Mouse (Mus musculus) megakaryocyte progenitor cell, adult 5-6 weeks (primary cell): Measurements from ENCODE around the gene Itprid1. TPM values are rescaled to one million over a fixed set of nuclear protein-coding genes. Genes with fewer than 3 reads are reported as not detected.

ENCODE experiments used
- ATAC-seq: replicated peaks from 2 replicates; pipeline ENCODE4 v1.8.0; 2016; ENCODE audit warnings: mild to moderate bottlenecking, moderate TSS enrichment, inconsistent platforms; ENCODE audit not compliant: poor library complexity
- total RNA-seq, 2 experiments: library from RNA; stranded (forward) in 1 of 2; stranded (reverse) in 1 of 2; fragments of 157-497, 149-512 nt in 1 of 2; fragments of 200-1000 nt in 1 of 2; gene quantifications; 2 replicates each; pipeline versions ENCODE4 v1.2.3 to v1.2.4; 2015 to 2017

Gene Itprid1
- total RNA-seq (2015) (not detected in 2 replicates), total RNA-seq (2017) (not detected in 2 replicates)

DNA sequence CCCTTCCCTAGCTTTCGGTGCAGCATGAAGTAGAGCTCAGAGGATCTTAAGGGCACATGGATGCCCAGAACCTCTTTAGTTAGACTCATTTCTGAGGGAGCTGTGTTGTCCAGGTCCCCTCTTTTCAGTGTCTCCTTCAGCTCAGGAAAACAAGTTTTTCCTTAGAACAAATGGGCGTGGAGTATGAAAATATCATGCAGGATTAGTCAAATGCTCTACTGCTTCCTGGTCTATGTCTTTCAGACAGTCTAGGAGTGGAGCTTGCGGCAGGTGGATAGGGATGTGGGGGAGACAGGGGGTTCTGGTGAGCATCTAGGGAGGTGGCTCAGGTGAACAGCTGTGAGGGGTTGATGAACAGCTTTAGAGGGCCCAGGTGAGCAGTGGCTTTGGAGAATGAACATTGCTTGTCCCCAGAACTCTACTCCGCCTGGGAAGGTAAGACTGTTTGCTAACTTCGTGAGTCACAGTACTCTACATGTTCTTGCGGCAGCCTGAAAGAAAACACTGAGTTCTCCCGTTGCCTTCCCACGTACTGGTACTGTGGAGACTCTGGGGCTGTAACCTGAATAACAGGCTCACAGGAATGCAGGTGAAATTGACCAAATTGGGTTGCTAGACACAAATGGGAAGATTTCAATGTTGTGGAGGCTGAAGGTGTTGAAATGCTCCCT, at the start of gene Itprid1:
Gene Itprid1, plus strand, starts transcription at position 246 of the 671 bp plus-strand sequence.
- no peak for ATAC-seq

- no peak for ATAC-seq
These were observed 47.1 kb upstream of the Itprid1 start for GRCm38 (mm10) chr6:55789557-55789956.

- ATAC-seq, result no peak
These were observed 44.7 kb upstream of the Itprid1 start for GRCm38 (mm10) chr6:55791852-55792496.

GRCm38 (mm10) chr6:55792536-55792935, 44.2 kb upstream of the Itprid1 start:
- no peak for ATAC-seq

DNA sequence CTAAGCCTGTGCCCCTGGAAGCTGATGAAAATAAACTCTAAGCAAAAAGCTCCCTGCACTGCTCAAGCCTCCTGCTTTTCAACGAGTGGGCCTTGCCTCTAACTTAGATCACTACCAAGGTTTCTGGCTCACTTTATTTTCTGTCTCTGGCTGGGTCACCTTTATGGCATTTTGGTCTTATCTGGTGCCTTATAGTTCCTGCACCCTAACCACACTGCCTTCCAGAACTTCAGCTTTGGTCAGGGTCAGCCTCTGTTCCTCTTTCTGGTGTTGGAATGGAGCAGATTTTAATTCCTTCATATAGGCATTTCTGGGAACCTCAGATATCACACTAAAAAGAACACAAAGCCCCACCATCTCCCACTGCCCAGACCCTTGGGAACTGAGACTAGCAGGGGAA, 34.0 kb upstream of the Itprid1 start:
- peak; percentile 42 for ATAC-seq

- no peak for ATAC-seq
These were observed 33.3 kb upstream of the Itprid1 start for GRCm38 (mm10) chr6:55803357-55803756.

DNA sequence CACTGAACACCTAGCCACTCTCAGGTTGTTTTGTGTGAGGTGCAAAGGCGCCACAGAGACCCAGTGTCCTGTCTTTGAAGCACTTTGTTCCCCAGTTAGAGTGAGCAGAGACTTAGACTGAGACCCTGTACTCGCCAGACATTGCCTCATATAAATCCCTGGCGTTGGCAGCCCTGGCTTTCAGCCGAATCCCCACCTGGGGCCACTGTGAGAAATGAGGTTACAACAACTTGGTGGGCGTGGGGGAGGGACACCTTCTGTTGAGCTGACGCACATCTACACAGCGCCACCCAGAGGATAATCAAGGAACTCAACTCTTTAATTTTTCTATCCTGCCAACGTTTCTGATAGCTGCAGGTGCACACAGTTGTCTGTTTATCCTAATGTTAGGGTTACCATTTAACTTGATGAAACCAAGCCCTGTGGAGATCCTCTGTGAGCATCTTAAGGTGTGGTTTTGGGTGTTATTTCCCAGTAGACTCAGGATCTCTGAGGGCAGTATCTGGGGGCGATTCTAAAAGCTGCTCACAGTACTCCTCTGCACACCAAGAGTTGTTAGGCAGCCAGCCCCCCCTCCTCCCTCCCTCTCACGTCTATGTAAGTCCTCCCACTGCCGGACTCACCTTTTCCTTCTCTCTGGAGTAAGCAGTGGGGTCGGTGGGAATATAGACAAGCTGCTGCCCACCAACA, 32.6 kb upstream of the Itprid1 start:
- peak; percentile 81 for ATAC-seq

DNA sequence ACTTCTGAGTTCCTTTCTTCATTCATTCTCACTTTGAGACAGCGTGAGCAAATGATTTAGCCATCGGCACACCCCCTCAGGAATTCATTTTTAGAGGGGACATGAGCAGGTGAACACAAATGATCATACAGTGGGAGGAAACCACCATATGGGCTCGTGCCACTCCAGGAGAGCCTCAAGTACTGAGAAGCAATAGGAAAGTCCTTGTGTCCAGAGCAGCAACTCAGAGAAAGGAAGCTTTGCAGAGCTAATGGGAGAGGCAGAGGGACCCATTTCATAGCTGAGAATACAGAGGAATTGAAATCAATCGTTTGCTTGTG, 32.1 kb upstream of the Itprid1 start:
- ATAC-seq, result no peak

- no peak for ATAC-seq
These were observed 31.2 kb upstream of the Itprid1 start for GRCm38 (mm10) chr6:55805291-55806137.

DNA sequence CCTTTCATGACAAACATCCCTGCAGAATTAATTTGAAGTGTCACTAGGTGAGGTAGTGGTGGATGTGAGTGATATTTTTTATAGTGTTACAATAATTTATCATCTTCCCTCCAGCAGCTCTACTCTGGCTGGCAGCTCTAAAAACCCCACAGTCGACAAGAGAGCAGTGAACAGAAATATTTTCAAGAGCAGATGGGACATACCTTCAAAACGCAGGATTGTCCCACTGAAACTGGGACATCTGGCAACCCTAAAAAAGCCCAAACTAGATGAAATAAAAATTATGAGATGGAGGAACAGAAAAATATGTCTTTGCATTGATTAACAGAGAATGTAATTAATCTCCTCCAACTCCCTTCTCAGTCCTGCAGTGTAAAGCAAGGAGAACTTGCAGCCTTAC, 30.2 kb upstream of the Itprid1 start:
- ATAC-seq, result no peak

- no peak for ATAC-seq
These were observed 28.0 kb upstream of the Itprid1 start for GRCm38 (mm10) chr6:55808692-55809091.

DNA sequence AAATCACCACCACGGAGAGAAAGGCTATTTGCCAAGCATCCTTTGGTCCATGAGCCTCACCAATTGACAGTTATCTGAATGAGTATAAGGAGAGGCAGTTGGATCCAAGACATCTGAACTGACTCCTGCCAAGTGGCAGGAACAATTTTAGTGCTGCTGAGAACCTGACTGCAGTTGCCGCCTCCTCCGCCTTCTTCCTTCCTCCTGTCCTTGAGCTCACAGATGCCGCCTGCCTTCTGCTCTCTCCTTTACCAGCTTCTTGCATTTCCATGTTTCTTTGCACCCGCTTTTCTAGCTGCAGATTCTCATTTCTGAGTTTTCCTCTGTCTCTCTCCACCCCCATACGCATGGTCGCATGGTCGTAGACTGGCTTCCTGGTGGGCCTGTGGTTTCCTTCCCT, 25.5 kb upstream of the Itprid1 start:
- no peak for ATAC-seq

DNA sequence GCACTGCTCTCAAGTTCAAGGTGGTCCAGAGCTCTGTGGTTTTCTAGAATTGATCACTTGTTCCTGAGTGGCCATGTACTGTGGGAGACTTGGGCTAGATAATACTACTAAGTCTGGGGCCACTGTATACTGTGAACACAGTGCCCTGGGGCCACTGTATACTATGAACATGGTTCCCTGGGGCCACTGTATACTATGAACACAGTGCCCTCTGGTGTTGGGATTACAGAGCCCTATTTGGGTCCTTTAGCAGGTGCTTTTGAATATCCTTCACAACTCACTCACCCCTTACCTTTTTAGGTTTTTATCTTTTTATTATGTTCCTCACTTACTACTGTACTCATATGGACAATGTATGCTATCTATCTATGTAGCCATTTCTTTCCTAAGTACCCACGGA, 24.3 kb upstream of the Itprid1 start:
- peak; percentile 44; the same call in 1 of the 2 replicates for ATAC-seq

GRCm38 (mm10) chr6:55814184-55814926, 22.3 kb upstream of the Itprid1 start:
- no peak for ATAC-seq

DNA sequence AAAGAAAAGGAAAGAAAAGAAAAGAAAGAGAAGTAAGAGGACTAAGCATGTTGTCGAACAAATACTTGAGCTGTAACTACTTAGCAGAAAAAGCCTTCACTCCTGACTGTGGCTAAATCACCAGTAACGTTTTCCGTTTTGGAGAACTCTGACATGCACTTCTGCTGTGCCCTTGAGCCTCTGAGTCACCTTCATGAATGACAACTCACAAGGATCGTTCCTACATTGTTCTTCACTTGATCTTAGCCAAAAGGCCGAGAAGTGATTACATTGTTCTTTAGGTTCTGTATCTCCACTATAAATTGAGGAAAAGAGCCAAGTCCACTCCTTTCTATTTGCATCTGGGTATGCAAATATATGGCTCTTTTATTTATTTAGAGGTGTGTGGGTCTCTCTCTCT, 19.8 kb upstream of the Itprid1 start:
- ATAC-seq, result no peak

GRCm38 (mm10) chr6:55829722-55830121, 7.0 kb upstream of the Itprid1 start:
- peak; percentile 46 for ATAC-seq

DNA sequence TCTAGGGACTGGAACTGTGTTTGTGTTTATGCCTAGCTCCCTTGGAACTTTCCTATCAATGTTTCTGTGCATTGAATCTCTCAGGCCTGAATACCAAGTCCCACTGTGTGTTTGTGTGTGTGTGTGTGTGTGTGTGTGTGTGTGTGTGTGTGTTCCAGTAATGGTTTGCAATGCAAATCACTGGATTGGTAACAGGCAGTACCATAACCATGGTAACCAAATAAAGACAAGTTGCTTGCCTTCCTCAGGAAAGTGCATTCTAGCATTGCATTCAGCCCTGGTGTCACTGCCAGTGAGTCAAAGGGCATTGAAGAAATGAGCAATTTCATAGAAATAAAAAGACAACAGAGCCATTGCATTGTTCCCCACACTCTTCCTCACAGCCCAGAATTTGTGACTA, 15.9 kb downstream of the Itprid1 start:
- no peak for ATAC-seq

DNA sequence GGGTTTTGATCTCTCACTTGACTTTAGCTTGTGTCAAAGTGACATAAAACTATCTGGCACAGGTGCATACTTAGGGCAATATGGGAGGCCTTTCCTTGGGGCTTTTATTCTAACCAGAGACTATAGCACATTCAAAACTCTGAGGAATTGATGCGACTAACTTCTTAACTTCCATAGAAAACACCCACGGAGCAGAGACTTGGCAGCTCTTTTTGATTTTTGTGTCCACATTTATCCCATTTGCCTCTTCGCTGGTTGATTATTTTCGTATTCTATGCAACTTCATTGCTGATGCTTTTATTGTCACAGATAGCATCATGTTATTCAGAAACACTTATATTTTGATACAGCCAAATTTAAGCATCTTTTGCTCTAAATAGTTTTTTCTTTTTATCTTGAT, 19.4 kb downstream of the Itprid1 start:
- no peak for ATAC-seq

GRCm38 (mm10) chr6:55865206-55865605, 28.5 kb downstream of the Itprid1 start:
- no peak for ATAC-seq

DNA sequence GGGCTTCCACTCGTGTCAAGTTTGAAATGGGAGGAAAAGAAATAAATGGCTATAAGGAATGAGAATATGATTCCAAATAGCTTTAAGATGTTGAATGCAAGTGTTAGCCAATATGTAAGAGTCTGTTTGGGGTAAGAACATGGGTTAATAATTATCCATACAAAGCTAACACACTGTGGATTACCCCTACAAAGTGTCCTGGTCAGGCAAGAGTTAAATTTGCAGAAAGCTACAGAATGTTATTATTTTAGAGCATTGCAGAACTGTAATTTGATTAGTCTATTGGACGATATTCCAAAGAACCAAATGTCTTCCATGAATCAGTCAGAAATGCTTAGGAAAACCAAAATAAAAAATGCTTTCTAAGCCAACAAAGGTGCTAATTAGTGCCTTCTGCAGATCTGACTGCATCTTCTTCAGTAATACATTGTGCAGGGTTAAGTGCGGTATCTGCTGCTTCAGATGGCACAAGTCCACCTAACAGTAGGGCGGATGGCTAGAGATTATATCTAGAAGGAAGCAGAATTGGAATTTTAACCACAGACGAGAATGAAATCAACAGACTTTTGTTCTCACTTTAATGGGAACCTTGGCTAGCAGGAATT, 42.8 kb downstream of the Itprid1 start:
- ATAC-seq, result no peak
